Comparison of ENCODE assay signal across 19 mouse cellular contexts in the genomic region with DNA sequence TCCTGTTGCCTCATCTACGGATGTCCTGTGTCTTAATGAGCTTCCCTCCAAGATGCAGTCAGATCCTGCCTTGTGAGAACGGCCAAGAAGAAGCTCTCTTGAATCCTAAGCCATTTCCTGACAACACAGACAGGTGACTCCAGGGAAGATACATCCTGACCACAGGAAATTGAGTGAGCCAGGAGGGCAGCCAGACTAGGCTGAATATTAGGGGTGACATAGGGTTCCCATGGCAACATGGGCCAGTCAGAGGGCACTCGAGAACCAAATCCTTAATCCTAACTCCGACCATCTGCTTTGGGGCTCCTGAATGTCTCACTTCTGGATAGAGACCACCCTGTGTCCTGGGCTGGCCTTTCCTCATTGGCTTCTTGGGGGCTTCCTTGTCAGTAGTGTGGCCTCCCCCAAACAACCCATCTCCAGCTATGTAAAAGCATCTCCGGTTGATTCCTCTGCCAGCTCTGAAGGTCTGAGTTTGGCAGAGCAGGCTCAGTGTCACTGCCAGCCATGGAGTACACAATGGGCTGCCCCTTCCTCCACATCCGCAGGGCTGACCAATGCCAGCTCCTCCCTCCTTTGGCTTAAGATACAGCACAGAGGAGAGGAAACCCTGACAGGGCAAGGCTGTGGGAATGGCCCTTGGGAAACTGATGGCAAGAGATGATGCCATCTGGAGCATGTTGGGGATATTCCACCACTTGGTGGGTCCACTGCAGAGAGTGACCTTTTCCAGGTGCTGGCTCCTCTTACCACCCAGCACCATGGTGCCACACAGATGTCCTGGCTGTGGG. TPM values are rescaled to one million over a fixed set of nuclear protein-coding genes. Genes with fewer than 3 reads are reported as not detected.
A peak's percentile ranks its signal among the peaks of the same experiment; 100 is the strongest.
DNase-seq lines count a peak whose midpoint lies in the region; ATAC-seq lines count a peak whose summit lies in the region.
"Had no signal": no experiment of that assay in that cellular context is flagged by ENCODE, and none has a peak within 500 bp of the region (broad histone marks: within the 10 kb centered on the region; RNA-seq: fewer than 3 reads in every experiment).

No protein-coding gene starts in this region.

- no peak for ATAC-seq in kidney, embryonic 14.5 days (ENCODE audit: low FRiP score, low TSS enrichment)
- ATAC-seq in lung, embryonic 16.5 days (ENCODE audit: low read depth), result no peak; the same call in 1 of the 2 replicates
- ATAC-seq: forebrain, embryonic 16.5 days; midbrain, embryonic 15.5 days had no signal

- H3K9ac ChIP-seq in kidney, embryonic 14.5 days (ENCODE audit: low read depth, low read length), result no peak overlapping the region
- no peak overlapping the region for H3K9ac ChIP-seq in lung, embryonic 16.5 days (ENCODE audit: low read length)
- H3K9ac ChIP-seq: embryonic facial prominence, embryonic 12.5 days; hindbrain, embryonic 14.5 days; liver, embryonic 14.5 days; midbrain, embryonic 15.5 days had no signal

- 0 out of 2 replicates have a peak, but pooled peaks cover 4% of the 10 kb centered on the region for H3K4me1 ChIP-seq in kidney, embryonic 14.5 days (ENCODE audit: control insufficient read depth, insufficient read depth, low read length)
- peaks cover 2% of the 10 kb centered on the region; the same call in 1 of the 2 replicates for H3K4me1 ChIP-seq in lung, embryonic 16.5 days (replicated peaks; ENCODE audit: control insufficient read depth, insufficient read depth, low read length)

- no peak overlapping the region for H3K4me3 ChIP-seq in kidney, embryonic 14.5 days (ENCODE audit: low read length)
- H3K4me3 ChIP-seq in lung, embryonic 16.5 days (ENCODE audit: low read length), result no peak overlapping the region
- H3K4me3 ChIP-seq: embryonic facial prominence, embryonic 12.5 days; limb, embryonic 10.5 days; megakaryocyte, embryonic 14.5 days; midbrain, embryonic 15.5 days had no signal

- peak; percentile 90 for DNase-seq in cerebellum, adult 11-12 months
- DNase-seq in cerebellum, adult 9-10 months, result no peak
- peak; percentile 17 for DNase-seq in kidney, adult 9 months
- peak; percentile 83 for DNase-seq in adipocyte (ENCODE audit: low spot score)
- no peak for DNase-seq in heart, postnatal 14 days
- DNase-seq in urinary bladder, postnatal 36 days (ENCODE audit: low spot score in 2 of 2), result no peak
- DNase-seq: kidney, postnatal 4 days; right cerebral cortex, adult 18-20 months; thymus, adult 18-20 months had no signal

- intact Hi-C loops in heart, postnatal 14 days (cut with DNase I), result no loop called here

- 84% methylated on average over 6 of the region's 6 CpGs for WGBS in kidney, embryonic 14.5 days
- WGBS in lung, embryonic 16.5 days, result 70% methylated on average over 6 of the region's 6 CpGs

- no peak overlapping the region for H3K4me2 ChIP-seq in kidney, embryonic 14.5 days (replicated peaks; ENCODE audit: low read depth, low read length)
- no peak overlapping the region for H3K4me2 ChIP-seq in lung, embryonic 16.5 days (ENCODE audit: low read depth, low read length)
- H3K4me2 ChIP-seq: embryonic facial prominence, embryonic 12.5 days; hindbrain, embryonic 14.5 days; midbrain, embryonic 15.5 days had no signal

- H3K36me3 ChIP-seq in kidney, embryonic 14.5 days (ENCODE audit: control insufficient read depth, insufficient read depth, low read length), result no peaks in the 10 kb centered on the region
- no peaks in the 10 kb centered on the region for H3K36me3 ChIP-seq in lung, embryonic 16.5 days (ENCODE audit: control insufficient read depth, insufficient read depth, low read length)
- H3K36me3 ChIP-seq: embryonic facial prominence, embryonic 12.5 days; limb, embryonic 10.5 days; midbrain, embryonic 15.5 days had no signal

- no peaks in the 10 kb centered on the region for H3K9me3 ChIP-seq in kidney, embryonic 14.5 days (ENCODE audit: control insufficient read depth, low read length)
- no peaks in the 10 kb centered on the region for H3K9me3 ChIP-seq in lung, embryonic 16.5 days (ENCODE audit: control insufficient read depth, low read length)
- H3K9me3 ChIP-seq: embryonic facial prominence, embryonic 12.5 days; limb, embryonic 10.5 days; midbrain, embryonic 15.5 days had no signal

- H3K27ac ChIP-seq in kidney, embryonic 14.5 days (ENCODE audit: low read depth, low read length), result no peak overlapping the region
- peak overlapping the region; percentile 67 for H3K27ac ChIP-seq in lung, embryonic 16.5 days (ENCODE audit: low read length)
- H3K27ac ChIP-seq: embryonic facial prominence, embryonic 12.5 days; hindbrain, embryonic 14.5 days; limb, embryonic 10.5 days; liver, embryonic 14.5 days; midbrain, embryonic 15.5 days had no signal

- H3K27me3 ChIP-seq in kidney, embryonic 14.5 days (ENCODE audit: control insufficient read depth, insufficient read depth, low read length), result no peaks in the 10 kb centered on the region
- no peaks in the 10 kb centered on the region for H3K27me3 ChIP-seq in lung, embryonic 16.5 days (ENCODE audit: control insufficient read depth, insufficient read depth, low read depth, low read length)
- H3K27me3 ChIP-seq: midbrain, embryonic 15.5 days had no signal

RNA-seq across cellular contexts. Expression of a gene that starts 25.4 kb away (rescaled TPM):
- 0.40 and 0.53 TPM in 2 replicates for polyA plus RNA-seq in kidney, embryonic 14.5 days (2014; fragmentation: Nextera tagmentation; extraction: Ambion mirVana)
- polyA plus RNA-seq in lung, embryonic 16.5 days (2015; fragmentation: Nextera tagmentation; extraction: Ambion mirVana), result 1.0 and 1.2 TPM in 2 replicates
- total RNA-seq in heart, postnatal 14 days (2021), result under 1 TPM; 0.29 to 0.55 TPM
- total RNA-seq: MEL had no signal
- polyA plus RNA-seq: liver, embryonic 14.5 days had no signal

RNA-seq across cellular contexts. Expression of a gene that starts 31.0 kb away (rescaled TPM):
- polyA plus RNA-seq in kidney, embryonic 14.5 days (2014; fragmentation: Nextera tagmentation; extraction: Ambion mirVana), result 14.6 and 18.4 TPM in 2 replicates
- polyA plus RNA-seq in lung, embryonic 16.5 days (2015; fragmentation: Nextera tagmentation; extraction: Ambion mirVana), result 16.0 and 17.9 TPM in 2 replicates
- 10 to 100 TPM; 11.0 TPM for total RNA-seq in heart, postnatal 14 days (2021)

Comparison
In these comparisons a context has a peak if more than half of its experiments do, and no peak if none do; other contexts are left out.
1. DNase-seq: peak in cerebellum, adult 11-12 months (single experiment), kidney, adult 9 months (single experiment) and adipocyte (single experiment); none in cerebellum, adult 9-10 months (single experiment), heart, postnatal 14 days (0 of 2) and urinary bladder, postnatal 36 days (0 of 2).